Mouse (Mus musculus) kidney, adult 9 months (tissue): Measurements from ENCODE around the gene Fam110a.

Source experiments
- DNase-seq: peaks from one replicate; pipeline ENCODE4 v3.0.0; 2022

Gene Fam110a

DNA sequence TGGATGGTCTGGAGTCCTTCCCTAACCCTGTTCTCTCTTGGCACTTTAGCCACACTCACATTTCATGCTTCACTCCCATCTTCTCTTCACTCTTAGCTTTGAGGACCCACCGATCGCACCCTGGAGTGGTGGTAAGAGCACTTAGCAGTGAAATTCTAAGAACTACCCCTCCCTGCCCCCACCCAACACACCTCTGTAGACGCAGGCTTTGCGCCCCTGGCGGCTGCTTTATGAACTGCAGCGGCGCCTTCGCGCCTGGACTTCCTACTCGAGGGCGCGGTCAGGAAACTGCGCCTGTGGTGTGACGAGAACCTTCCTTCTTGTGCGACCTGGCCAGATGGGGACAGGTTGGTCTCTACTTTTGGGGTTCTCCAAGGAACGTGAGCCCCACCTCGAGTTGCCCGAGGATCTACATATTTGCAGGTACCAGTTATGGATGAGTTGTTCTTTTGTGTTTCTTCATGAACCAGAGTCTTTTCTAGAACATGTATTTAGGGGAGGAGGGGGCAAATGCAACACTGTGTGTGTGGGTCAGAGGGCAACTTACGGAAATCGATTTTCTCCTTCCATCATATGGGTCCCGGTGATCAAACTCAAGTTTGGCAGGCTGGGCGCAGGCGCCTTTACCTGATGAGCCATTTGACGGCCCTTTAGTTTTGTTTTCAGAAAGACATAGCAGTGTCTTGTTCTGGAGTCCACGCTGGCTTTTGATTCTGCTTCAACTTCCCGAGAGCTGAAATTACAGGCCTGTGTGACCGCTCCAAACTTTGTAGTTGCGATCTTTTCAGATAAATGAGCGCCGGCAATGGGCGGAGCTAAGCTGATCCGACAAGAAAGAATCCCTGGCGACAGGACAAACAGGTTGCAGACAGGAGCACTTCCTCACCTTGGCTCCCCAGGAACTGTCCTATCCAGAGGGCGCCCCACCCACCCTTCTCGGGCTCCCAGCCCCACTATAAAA, 16.5 kb upstream of the Fam110a start, which contains the start of gene Slc52a3:
Gene Slc52a3 (plus strand): TSS at position 283 of the 961 bp plus-strand sequence.
- peak; percentile 95 for DNase-seq

DNA sequence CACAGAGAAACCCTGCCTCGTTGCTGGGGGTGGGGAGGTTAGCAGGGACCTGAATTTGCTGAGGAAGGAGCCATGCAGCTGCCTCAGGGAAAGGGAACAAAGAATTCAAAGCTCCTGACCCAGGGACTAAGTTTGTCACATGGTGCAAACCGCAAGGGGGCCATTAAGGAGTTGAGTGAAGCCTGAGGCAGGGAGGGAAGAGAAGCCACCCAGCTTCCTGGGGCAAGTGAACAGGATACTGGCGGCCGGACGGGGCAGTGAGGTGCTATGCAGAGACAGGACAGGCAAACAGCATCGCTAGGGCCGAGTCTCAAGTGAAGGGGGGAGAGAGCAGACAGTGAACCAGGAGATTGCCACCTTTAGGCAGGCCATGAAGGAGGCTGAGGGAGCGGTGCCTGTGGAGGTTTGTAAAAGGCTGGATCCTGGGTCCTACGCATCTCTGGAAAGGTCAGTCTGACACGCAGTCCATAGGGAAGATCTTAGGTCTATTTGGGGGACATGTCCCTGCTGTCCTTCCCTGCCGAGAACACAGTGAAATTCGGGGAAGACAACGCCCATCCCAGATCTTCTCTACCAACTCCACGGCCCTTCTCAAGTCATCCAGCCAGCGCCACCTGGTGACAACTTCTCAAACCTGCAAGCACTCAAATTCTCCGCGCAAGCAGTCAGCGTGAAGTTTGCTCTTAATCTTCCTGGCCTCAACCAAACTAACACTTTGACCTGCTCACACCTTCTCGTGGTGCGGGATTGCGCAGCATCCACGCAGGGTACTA, 14.5 kb upstream of the Fam110a start:
- peak; percentile 84 for DNase-seq

GRCm38 (mm10) chr2:151991446-151991845, 11.4 kb upstream of the Fam110a start:
- no peak for DNase-seq

DNA sequence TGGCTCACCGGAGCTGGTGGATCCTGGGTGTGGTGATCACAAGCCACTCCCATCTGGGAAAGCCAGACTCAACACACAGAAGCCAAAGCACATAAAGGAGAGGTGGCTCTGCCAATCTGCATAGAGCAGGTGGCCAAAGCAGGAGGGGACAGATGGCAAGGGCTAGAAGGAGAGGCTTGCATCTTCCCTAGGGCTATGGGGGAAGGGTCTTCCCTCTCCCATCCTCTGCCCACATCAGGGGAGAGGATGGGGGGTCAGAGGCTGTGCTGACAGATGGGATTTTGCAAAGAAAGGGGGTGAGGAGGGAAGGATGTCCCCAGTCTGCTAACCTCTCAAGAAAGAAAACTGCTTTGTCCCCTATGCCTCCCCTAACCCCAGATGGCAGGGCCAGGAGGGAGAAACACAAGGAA, 11.0 kb upstream of the Fam110a start:
- DNase-seq: no peak

DNA sequence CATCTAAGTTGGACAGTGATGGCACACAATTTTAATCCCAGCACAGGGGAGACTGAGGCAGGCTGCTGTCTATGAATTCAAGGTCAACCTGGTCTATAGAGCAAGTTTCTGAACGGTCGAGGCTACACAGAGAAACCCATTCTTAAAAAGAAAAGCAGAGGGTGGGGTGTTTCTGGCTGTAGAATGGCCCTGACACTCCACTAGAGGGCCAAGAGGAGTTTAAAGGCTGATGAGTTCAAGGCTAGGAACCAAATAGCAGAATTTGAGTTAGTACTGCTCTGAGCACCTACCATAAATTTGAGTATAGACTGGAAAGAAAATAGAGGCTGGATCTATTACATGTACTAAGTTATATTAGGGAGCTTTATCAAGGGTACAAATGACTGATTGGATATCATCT, 9.0 kb upstream of the Fam110a start:
- DNase-seq: no peak

DNA sequence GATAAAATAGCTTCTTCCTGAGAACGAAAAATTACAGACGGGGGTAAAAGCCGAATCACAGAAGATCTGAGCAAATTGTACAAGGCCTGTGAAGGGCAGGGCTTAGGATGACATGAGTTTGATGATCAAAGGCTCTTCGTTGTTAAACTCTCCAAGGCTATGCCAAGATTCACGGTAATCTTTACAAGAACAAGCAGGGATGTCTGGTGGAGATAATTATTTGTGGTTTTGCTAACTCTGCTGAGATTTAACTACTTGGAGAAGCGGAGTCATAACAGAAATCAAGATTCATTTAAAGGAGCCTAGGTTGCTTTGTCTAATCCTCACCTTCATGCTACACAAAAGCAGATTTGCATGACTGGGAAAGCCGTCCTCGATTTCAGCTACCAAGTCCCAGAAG, 6.9 kb upstream of the Fam110a start:
- DNase-seq: no peak

DNA sequence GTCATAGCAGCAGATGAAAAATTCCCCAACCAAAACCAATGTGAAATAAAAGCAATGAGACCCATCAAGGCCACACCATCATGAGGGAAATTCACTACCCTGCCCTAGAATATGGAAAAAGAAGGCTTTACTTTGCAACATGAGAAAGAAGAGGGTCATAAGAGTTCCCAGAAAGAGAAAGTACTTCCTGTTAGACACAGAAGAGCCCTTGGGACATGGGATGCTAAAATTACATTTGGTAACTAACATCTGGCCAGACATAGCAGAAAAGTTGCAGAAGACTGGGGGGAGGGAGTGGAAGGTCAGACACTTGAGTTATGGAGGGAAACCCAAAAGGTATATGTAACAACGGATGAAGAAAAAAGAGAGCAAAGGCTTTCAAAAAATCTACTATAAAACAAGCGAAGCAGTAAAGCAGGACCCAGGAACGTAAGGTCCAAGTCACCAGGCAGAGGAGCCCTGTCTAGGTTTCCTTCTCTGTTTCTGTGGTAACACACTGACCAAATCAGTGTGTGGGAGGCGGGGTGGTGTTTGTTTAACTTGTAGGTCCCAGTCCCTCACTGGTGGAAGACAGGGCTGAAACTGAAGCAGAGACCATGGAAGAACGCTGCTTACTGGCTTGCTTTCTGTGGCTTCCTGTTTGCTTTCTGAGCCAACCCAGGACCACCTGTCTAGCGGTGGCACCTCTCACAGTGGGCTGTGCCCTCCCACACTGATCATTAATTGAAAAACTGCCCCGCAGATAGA, 5.6 kb upstream of the Fam110a start:
- DNase-seq: no peak

DNA sequence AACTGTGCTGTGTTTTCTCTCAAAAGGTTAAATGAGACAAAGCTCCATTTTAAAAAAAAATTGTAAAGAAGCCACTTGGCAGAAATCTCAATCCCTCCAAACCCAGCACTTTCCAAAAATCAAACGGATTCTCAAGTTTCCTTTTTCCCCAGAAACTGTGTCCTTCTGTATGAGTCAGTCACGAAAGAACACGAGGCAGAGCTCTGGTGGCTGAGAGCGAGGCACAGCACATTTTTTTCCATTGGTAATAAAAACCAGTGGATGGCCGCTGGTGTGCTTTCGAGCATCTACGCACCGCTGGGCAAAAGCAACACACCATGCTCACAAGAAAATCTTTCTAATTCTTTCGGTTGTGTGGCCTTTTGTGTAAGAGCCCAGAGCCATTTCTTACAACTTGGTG, 4.0 kb upstream of the Fam110a start:
- no peak for DNase-seq

GRCm38 (mm10) chr2:151982476-151982875, 2.5 kb upstream of the Fam110a start:
- no peak for DNase-seq

- DNase-seq: no peak
Observed at GRCm38 (mm10) chr2:151981268-151981667, 1.2 kb upstream of the Fam110a start.

DNA sequence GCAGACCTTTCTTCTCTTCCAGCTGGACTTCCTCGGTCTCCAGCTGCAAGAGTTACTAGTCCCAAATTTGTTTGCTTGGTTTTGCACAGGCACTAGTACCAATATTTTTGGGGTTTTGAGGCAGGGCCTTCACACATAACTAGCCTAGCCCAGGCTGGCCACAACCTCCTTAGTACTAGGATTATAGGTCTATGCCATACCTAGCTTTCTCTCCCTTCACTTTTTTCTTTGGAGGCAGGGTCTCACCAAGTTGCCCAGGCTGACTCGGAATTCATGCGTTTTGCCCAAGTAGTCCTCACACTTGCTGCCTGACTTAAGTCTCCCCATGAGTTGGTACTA, 305 bp upstream of the Fam110a start:
- no peak for DNase-seq

GRCm38 (mm10) chr2:151978494-151978893, 1.5 kb downstream of the Fam110a start:
- no peak for DNase-seq

DNA sequence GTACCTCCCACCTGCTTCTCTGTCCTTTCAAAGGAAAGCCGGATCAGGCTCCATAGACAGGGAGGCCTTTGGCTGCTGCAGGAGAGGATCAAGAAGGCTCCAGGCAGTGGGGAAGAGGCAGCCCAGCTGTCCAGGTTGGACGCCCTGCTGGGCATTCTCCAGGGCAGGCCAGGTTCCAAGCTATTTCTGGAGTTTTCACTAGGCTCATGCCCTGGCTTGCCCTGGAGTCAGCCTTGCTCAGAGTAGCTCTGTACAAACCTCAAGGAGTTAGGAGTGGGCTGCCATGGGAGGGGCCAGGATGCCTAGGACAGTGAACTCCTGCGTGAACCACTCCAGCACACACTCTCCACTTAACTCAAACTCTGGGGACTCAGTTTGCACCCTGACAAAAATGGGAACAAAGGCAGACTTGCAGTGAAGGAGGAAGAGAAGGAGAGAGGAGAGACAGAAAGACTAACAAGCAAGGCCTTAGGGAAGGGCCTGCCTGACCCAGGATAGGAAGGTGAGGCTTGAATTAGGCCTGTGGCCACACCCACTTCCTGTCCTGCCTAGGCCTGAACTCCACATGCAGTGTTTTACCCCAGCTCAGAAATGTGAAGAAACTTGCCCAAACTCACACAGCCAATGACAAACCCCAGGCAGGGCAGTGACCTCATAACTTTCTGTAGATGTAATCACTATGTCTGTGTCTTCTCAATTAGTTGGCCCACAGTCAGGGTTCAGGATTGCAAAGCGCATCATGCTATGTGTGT, 2.2 kb downstream of the Fam110a start:
- no peak for DNase-seq

DNA sequence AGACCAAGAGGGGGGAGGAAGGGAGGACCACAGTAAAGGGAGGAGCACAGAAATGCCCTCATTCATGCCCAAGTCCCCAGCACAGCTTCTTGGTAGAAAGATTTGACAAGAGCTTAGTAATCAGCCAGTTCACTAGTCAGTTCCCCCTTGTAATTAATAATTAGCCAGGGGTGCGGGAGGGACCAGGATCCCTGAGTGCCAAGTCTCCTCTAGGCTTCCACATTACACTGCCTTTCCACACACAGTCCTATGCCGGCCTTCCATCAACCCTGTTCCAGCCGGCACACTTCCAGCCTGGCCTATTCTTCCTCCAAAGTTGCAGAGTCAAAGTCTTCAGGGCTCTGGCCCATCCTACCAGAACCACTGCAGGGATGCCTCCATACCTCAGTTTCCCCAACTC, 4.0 kb downstream of the Fam110a start:
- peak; percentile 88 for DNase-seq

GRCm38 (mm10) chr2:151975295-151975694, 4.7 kb downstream of the Fam110a start:
- no peak for DNase-seq

- DNase-seq: peak; percentile 79
Observed at GRCm38 (mm10) chr2:151973595-151974562, 6.1 kb downstream of the Fam110a start.

GRCm38 (mm10) chr2:151972880-151973594, 7.0 kb downstream of the Fam110a start:
- no peak for DNase-seq

GRCm38 (mm10) chr2:151971748-151972147, 8.3 kb downstream of the Fam110a start:
- DNase-seq: no peak

GRCm38 (mm10) chr2:151970191-151971172, 9.5 kb downstream of the Fam110a start:
- DNase-seq: peak; percentile 87
